Mouse (Mus musculus): ENCODE data around the gene Ddx18. TPM values are rescaled to one million over a fixed set of nuclear protein-coding genes. Genes with fewer than 3 reads are reported as not detected.

Gene Ddx18
- polyA plus RNA-seq, 1 experiment from 2014 or later, result 60.2 TPM

DNA sequence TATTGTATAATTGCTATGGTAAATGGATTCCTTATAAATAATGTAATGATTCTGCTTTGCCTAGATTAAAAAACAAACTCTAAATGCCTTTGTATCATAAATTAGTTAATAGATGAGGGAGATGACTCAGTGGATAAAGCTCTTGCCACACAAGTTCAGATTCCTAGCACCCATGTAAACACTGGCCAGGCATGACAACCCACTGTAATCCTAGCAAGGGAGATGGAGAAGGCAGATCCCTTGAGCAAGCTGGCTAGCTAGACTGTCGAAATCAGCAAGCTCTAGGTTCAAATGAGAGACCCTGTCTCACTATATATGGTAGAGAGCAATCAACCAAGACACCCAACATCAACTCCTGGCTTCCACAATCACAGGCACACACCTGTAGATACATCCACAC is 49.2 kb downstream of the Ddx18 start:
- no peak overlapping the region for H3K4me3 ChIP-seq
- H3K9ac ChIP-seq (replicated peaks), result no peak overlapping the region
- 79% methylated on average over 1 of the region's 1 CpGs for WGBS
- ATAC-seq (ENCODE audit: low FRiP score, low read depth), result no peak
- no peaks in the 10 kb centered on the region for H3K27me3 ChIP-seq
- no peak overlapping the region for H3K27ac ChIP-seq (replicated peaks)
- H3K4me1 ChIP-seq, result no peaks in the 10 kb centered on the region
- no peaks in the 10 kb centered on the region for H3K36me3 ChIP-seq
- H3K4me2 ChIP-seq (replicated peaks), result no peak overlapping the region
- H3K9me3 ChIP-seq, result no peaks in the 10 kb centered on the region

DNA sequence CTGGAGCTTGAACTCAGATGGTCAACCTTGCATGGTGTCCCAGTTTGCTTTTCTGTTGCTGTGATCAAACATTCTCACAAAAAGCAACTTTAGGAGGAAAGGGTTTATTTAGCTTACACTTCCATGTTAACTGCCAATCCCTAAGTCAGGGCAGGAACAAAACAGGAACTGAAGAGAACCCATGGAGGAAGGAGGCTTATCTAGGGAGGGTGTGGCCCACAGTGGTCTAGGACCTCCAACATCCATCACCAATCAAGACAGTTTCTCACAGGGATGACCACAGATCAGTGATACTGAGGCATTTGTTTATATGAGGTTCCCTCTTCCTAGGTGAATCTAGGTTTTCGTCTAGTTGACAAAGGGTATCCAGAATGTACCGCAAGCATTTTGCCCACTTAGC is 55.8 kb downstream of the Ddx18 start:
- Histone ChIP-seq H3K9ac (replicated peaks) (no peak overlapping the region), H3K4me3 (no peak overlapping the region), H3K36me3 (no peaks in the 10 kb centered on the region), H3K4me2 (replicated peaks) (no peak overlapping the region), H3K27ac (replicated peaks) (no peak overlapping the region), H3K4me1 (no peaks in the 10 kb centered on the region), H3K27me3 (no peaks in the 10 kb centered on the region), H3K9me3 (no peaks in the 10 kb centered on the region)
- 83% methylated on average over 2 of the region's 2 CpGs for WGBS
- no peak for ATAC-seq (ENCODE audit: low FRiP score, low read depth)

GRCm38 (mm10) chr1:121511186-121511585 is 56.6 kb downstream of the Ddx18 start:
- Histone ChIP-seq H3K4me2 (replicated peaks) (no peak overlapping the region), H3K36me3 (no peaks in the 10 kb centered on the region), H3K9ac (replicated peaks) (no peak overlapping the region), H3K4me1 (no peaks in the 10 kb centered on the region), H3K4me3 (no peak overlapping the region), H3K9me3 (no peaks in the 10 kb centered on the region), H3K27ac (replicated peaks) (no peak overlapping the region), H3K27me3 (no peaks in the 10 kb centered on the region)
- no peak for ATAC-seq (ENCODE audit: low FRiP score, low read depth)
- whole genome bisulfite sequencing, result 50% methylated on average over 2 of the region's 2 CpGs

- Histone ChIP-seq H3K9me3 (no peaks in the 10 kb centered on the region), H3K27me3 (no peaks in the 10 kb centered on the region), H3K4me2 (replicated peaks) (no peak overlapping the region), H3K4me3 (no peak overlapping the region), H3K27ac (replicated peaks) (no peak overlapping the region), H3K4me1 (no peaks in the 10 kb centered on the region), H3K36me3 (no peaks in the 10 kb centered on the region), H3K9ac (replicated peaks) (no peak overlapping the region)
- WGBS, result 92% methylated on average over 19 of the region's 19 CpGs
- no peak for ATAC-seq (ENCODE audit: low FRiP score, low read depth)
These were observed 57.2 kb downstream of the Ddx18 start for GRCm38 (mm10) chr1:121510420-121511140.

- Histone ChIP-seq H3K27me3 (no peaks in the 10 kb centered on the region), H3K9ac (replicated peaks) (no peak overlapping the region), H3K27ac (replicated peaks) (no peak overlapping the region), H3K36me3 (no peaks in the 10 kb centered on the region), H3K4me1 (no peaks in the 10 kb centered on the region), H3K9me3 (no peaks in the 10 kb centered on the region), H3K4me2 (replicated peaks) (no peak overlapping the region), H3K4me3 (no peak overlapping the region)
- WGBS, result 90% methylated on average over 2 of the region's 2 CpGs
- no peak for ATAC-seq (ENCODE audit: low FRiP score, low read depth)
These were observed 59.1 kb downstream of the Ddx18 start for GRCm38 (mm10) chr1:121508729-121509128.

Other genes with a start within 250 kb of the Ddx18 start
- 30.3 and 35.5 TPM in 2 replicates for gene Insig2, start 235.4 kb downstream of the Ddx18 start, polyA plus RNA-seq (2016; fragmentation: Nextera tagmentation; extraction: Ambion mirVana)
- gene Ccdc93, start 136.9 kb downstream of the Ddx18 start, polyA plus RNA-seq (2016; fragmentation: Nextera tagmentation; extraction: Ambion mirVana), result 12.8 and 15.1 TPM in 2 replicates
- 0.20 and 0.38 TPM in 2 replicates for gene Htr5b, start 39.5 kb downstream of the Ddx18 start, polyA plus RNA-seq (2016; fragmentation: Nextera tagmentation; extraction: Ambion mirVana)

Measured in midbrain, embryonic 12.5 days (tissue).